Mouse (Mus musculus): ENCODE data around the gene Lgals3.
"Not testable (repeated sequence)": the region's sequence is repeated elsewhere in the genome, so short reads cannot be mapped to it uniquely, and the experiment has no call there.

Gene Lgals3

DNA sequence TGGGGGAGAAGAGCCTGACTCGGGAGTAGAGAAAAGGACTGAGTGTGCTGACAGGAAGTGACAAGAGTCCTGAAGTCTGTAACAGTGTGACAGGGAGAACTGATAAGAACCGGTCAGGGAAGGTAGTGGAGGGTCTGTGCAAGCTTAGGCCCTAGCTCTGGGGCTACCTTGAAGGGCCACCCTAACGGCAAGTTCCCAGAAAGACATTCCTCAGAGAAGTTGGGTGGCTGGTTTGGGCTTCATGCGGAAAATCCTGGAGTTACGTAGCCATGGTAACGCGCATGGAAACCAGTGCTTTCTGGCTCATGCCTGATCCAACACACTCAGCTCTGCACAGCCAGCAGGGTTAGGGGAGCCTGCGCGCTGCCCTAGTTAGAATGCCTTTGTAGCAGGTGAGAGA is at the start of gene Lgals3:
TSS of gene Lgals3 (plus strand) at position 291 of the 400 bp plus-strand sequence.
- no peak for DNase-seq (ENCODE audit: low spot score in 2 of 2)

DNA sequence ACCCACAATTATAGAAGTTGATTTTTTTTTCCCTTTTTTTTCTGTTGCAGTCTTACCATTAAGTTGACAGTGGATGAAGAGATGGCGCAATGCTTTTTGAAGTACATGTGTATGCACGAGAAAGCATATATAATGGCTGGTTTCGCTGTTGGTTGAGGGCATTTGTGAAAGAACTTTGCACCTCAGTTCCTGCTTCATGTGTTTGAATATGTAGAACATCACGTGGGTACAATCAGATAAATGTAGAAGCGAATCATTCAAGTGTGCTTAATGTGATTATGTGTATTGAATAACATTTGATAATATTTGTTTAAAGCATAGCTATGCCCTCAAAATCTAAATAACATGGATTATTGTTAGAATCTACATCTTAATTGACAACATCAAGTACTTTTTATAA is 48.2 kb upstream of the Lgals3 start:
- no peak for DNase-seq (ENCODE audit: low spot score in 2 of 2)

DNA sequence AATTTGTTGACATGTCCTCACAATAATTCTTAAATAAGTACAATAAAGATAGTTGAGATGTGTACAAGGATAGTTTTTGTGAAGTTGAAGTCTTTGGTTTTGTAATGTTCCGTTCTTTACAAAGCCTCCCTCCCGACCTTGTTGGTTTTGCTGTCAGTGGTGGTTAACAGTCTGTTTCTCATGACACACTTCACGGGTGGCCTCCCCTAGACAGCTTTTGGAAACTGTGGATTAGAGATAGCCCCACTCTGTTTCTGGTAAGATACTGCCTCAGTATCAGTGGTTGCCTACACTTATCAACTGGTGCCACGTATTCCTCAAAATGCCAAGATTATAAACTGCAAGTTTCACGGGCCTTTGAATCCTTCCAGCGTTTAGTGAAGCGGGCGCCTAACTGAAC is 46.0 kb upstream of the Lgals3 start:
- not testable (repeated sequence) for DNase-seq (ENCODE audit: low spot score in 2 of 2)

DNA sequence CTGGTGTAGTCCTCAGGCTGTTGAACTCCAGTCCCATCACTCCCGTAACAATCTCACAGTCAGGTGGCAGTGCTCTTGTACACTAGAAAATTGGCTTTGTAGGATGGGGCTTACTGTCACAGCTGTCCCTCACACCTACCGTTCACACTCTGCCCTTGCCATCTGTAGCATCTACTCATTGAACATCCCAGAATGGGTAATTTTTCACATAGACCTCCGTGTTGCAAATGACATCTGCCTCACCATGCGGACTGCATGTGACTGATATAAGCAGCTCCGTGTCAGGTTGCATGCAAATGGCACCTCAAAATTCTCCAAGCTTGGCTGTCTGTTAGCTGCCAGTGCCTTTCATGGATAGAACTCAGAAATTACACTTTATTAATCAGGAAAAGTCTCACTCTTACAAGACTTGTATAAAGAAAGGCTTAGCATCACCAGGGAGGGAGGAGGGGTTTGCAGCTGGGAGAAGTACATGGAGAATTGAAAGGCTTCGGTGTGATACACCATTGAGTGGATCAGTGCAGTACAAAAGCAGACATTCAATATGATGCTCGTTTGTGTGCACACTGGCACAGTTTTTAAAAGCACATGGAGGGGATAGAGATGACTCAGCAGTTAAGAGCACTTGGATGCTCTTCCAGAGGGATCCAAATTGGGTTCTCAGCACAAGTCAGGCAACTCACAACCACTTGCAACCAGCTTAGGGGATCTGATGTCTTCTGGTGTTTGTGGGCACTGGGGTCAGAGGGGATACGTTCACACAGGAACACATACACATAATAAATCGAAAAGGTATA is 41.4 kb upstream of the Lgals3 start:
- no peak for DNase-seq (ENCODE audit: low spot score in 2 of 2)

DNA sequence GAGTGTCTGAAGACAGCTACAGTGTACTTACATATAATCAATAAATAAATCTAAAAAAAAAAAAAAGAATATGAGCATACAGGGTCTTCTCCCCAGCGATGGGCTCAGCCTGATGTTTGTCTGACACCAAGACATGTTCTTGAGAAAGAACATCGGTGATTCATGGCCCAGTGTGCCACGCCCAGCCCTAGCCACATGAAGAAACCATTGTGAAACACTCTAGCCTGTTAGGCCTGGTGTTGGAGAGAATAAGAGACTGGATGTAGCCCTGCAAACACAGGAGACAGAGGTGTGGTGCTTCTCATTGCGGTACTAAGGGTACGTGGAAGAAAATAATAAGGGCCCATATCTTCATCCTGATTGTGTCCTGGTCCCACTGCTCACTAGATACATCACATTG is 40.2 kb upstream of the Lgals3 start:
- no peak for DNase-seq (ENCODE audit: low spot score in 2 of 2)

DNA sequence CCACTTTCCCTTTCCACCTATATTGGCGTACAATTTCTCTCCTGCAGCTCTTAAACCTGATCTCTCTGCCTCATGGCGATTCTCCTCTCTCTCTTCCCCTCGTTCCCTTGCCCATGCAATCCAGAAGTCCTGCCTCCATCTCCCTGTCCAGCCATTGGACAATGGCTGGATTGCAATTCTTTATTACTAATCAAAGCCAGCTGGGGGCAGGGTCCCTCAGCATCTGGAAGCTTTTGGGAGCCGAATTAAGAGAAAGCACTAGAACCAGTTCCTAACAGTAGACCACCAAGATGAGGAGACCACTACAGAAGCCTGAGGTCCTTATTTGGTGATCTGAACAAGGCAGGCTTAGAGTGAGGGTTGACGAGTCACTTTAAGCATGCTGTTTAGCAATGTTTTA is 35.6 kb upstream of the Lgals3 start:
- no peak for DNase-seq (ENCODE audit: low spot score in 2 of 2)

DNA sequence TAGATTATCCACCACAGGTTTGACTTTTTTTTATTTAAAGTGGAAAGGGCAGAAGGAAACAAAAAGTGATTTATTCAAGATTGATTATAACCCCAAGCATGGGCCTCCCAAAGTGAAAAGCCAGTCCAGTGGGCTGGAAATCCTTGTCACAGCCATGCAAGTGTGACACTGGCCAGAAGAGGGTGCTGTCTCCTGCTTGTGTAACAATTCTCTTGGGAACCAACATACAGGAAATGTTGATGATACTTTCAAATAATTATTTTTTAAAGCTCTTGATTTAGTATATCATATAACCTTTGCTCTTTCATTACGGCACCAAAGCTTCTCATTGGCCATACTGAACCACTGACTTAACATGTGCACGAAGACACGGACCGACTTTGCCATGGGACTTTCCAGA is 32.7 kb upstream of the Lgals3 start:
- peak in 1 of 2 experiments; percentile 36 for DNase-seq (ENCODE audit: low spot score in 2 of 2)

DNA sequence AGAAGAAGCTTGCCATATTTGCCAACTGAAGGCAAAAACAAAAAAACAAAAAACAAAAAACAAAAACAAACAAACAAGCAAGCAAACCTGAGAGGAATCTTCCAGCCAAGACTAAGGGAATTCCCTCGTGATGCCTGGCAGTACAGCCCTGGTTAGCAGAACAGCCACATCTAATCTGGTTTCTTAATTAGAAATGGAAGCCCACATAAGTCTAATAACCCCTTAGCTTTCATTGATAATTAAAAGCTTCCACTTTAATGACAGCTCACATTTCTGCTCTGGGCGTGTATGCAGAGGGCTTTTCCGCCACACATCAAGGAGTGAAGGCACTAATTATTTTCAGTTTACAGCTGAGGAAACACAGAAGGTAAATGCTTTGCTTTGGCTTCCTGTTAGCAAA is 32.3 kb upstream of the Lgals3 start:
- DNase-seq (ENCODE audit: low spot score in 2 of 2): no peak

DNA sequence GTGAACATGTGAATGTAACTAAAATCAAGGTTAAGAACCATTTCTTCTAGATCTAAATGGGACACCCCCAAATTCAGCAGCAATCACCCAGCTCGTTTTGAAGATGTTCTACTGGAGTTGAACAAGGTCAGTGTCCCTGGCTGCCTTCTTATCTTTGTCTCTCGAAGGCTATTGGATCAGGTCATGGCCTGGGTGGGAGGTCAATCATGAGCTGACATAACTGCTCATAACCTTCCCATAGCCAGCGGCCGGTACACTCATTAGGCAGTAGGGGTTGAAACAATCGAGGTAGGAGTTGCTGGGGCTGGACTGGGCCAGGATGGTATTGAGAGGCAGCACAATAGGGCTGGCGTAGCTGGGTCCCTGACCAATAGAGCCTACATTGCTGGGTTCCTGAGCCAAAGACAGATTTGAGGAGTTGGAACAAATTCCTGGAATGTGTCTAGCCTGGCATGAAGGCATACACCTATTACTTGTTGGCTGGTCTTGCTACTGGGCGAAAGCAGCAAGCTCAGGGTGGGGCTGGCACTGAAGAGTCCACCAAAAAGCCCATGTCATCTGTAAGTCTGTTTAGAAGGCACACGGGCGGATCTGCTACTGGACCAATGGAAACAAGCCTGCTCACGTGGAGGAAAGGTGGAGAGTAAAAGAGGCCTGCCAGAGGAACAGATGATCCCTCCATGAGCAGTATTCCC is 27.2 kb upstream of the Lgals3 start:
- no peak for DNase-seq (ENCODE audit: low spot score in 2 of 2)

DNA sequence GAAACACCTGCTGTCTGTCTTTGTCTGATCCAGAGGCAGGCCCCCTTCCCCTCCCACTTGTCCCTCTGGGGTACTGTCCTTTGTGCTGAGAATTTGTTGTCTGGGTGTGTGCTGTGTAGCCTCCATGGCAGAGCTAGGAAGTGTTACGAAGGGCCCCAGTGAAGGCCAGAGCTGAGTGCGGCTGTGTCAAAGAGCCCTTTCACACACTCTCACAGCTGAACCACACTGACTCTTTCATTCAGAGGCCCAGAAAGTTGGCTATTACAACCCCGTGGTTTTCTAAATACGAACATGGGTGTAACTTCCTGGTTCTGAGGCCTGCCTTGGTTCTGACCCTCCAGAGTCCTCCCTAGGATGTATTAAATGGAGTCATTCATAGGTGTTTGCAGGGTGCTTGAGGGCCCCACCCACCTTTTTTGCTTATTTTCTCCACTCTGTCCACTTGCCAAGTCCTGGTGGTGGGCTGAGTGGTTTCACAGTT is 25.7 kb upstream of the Lgals3 start:
- DNase-seq (ENCODE audit: low spot score in 2 of 2): no peak

DNA sequence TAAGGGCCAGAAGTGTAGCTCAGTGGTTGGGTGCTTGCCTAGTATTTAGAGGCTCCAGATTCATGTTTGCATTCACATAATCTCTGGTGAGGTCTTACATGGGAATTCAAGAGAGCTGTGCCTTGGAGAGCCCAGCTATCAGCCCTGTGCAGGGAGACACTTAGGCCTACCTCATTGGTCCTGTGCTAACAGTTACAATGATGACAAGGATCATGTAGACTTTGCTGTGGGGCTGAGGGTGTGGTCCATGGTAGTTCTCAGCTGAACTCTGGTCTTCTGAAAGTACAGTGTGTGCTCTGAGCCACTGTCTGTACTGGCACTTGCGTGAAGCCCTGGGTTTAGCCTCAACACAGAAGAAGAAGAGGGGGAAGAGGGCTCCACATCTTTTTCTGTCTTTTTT is 20.8 kb upstream of the Lgals3 start:
- DNase-seq (ENCODE audit: low spot score in 2 of 2): no peak

DNA sequence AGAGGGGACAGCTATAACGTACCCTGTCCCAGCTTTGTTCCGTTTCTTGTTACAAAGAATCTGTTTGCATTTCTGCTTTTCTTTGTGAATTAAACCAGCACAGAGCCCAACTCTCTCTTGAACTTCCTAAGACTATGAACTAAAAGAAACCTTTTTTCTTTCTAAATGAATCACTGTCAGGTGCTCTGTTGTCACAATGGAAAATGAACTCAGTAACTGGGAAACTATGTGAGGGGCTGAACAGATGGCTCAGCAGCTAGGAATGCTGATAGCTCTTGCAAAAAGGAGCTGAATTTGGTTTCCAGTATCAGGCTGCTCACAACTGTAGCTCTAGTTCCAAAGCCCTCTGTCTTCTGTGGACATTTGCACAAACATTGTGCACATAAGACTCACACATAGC is 16.6 kb upstream of the Lgals3 start:
- DNase-seq (ENCODE audit: low spot score in 2 of 2): no peak

DNA sequence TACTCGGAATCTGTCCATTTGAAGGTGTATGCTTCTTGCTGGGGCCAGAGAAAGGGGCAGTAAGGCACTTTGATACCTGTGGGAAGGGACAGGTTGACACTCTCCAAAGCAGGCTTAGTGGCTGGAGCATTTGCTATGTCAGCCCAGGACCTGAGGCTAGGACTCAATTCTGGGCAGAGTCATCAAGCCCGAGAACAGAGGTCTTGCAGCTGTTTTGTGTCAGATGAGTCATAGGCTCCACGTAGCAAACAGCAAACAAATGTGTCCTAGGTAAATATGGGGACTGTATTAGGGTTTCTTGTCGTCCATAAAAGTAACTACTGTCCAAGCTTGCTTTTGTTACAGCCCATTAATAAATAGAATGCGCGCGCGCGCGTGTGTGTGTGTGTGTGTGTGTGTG is 15.3 kb upstream of the Lgals3 start:
- DNase-seq (ENCODE audit: low spot score in 2 of 2): no peak

DNA sequence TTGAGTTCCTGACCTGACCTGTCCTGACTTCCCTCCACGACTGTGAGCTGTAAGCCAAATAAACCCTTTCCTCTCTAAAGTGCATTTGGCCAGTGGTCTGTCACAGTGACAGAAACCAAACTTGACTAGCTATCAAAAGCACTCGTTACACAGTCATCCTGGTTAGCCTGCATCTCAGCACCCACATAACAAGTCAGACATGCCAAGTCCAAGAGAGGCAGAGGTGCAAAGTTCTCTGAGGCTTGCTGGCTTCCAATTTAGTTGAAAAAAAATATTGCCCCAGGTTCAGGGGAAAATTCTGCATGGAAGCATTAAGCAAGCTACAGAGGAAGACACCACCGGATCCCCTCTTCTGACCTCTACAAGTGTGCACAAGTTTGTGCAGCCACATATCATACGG is 14.3 kb upstream of the Lgals3 start:
- no peak for DNase-seq (ENCODE audit: low spot score in 2 of 2)

DNA sequence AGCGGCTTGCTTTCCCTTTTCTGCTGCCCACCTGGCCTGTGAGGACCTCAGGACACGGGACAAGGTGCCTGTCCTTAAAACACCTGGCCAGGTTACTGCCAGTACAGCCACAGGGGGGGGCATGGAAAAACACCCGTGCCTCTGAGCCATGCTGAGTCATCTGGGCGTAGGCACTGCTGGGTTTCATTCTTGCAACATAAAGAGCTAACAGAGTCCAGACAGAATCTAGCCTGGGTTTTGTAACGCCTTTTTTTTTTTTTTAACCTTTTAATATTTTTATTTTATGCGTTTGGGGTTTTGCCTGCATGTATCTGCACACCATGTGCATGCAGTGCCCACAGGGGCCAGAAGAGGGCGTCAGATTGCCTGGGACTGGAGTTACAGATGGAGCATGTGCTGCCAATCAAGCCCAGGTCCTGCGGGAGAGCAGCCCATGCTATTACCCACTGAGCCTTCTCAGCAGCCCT is 13.4 kb upstream of the Lgals3 start:
- DNase-seq (ENCODE audit: low spot score in 2 of 2): peak in 1 of 2 experiments; percentile 8

DNA sequence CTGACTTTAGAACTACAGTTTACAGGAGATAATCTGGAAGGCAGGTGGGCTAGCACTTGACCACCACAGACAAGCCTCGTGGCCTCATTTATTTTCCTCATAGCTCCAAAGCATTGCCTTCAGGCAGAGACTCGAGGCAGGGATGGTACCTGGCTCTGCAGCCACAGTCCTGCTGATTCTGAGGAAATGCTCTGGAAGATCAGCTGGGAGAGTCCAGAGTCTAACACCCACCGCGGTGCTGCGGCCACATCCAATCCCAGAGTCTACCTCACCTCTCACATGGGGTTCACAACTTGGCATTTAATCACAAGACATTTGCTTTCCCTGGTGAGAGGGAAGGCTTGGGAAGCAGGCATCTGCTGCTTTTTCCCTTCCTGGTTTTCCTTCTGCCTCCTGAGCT is 12.6 kb upstream of the Lgals3 start:
- DNase-seq (ENCODE audit: low spot score in 2 of 2): no peak

DNA sequence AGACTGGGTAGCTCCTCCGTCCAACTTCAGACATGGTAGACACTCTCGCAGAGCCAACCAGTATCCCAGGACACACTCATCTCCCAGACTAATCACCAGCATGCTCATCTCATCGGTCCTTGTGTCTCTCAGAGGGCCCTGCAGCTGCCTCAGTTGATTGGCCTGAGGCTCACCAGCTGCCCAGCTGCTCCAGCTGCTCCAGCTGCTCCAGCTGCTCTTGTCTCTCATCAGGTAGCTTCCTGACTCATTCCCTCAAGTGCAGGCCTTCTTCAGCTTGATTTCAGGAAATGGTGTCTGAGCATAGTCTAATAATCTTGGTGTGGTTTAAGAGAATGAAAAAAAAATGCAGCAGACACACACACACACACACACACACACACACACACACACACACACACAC is 10.9 kb upstream of the Lgals3 start:
- no peak for DNase-seq (ENCODE audit: low spot score in 2 of 2)

DNA sequence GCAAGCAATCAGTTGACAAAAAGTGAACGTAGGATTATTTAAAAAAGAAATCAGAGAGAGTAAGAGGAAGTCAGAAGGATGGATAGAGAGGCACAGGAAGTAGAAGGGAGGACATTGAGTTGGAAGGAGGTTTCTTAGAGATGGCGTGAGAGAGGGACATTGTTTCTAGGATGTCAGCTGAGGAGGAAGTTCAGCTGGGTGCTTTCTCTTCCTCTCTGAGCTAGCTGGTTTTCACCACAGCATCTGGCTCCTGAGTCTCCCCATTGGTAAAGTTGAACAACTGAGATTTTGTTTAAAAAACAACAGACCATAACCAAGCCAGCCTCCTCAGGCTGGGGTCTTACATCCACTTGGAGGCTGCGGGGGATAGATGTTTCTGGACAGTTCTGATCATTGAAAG is 7.9 kb upstream of the Lgals3 start:
- DNase-seq (ENCODE audit: low spot score in 2 of 2): no peak

DNA sequence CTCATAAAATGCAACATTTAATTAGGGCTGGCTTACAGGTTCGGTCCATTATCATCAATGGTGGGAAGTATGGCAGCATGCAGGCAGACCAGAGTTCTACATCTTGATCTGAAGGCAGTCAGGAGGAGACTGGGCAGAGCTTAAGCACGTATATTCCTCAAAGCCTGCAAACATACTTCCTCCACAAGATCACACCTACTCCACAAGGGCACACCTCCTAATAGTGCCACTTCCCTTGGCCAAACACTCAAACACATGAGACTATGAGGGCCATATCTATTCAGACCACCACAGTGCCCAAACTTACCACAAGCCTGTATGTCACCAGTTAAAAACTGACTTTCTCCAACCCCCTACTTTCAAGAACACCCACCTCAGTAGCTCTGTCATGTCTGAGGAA is 6.1 kb upstream of the Lgals3 start:
- no peak for DNase-seq (ENCODE audit: low spot score in 2 of 2)

DNA sequence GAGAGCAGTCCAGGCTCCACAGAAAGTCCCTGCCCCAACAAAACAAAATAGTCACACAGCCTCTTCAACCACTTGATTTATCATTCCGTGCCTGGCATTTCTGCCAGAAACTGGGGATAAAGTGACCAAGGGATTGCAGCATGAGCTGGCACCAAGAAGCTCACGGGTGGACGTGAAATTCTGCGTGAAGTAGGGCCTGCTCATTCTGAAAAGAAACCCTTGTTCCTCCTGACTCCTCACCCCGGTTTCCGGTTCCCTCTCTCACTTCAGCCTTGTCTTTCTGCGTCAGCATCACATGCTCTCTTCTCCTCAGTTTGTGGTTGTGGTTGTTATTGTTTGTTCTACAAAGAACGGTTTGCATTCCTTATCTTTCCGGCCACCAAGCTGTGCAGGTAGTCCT is 5.7 kb upstream of the Lgals3 start:
- DNase-seq (ENCODE audit: low spot score in 2 of 2): peak in 1 of 2 experiments; percentile 5

DNA sequence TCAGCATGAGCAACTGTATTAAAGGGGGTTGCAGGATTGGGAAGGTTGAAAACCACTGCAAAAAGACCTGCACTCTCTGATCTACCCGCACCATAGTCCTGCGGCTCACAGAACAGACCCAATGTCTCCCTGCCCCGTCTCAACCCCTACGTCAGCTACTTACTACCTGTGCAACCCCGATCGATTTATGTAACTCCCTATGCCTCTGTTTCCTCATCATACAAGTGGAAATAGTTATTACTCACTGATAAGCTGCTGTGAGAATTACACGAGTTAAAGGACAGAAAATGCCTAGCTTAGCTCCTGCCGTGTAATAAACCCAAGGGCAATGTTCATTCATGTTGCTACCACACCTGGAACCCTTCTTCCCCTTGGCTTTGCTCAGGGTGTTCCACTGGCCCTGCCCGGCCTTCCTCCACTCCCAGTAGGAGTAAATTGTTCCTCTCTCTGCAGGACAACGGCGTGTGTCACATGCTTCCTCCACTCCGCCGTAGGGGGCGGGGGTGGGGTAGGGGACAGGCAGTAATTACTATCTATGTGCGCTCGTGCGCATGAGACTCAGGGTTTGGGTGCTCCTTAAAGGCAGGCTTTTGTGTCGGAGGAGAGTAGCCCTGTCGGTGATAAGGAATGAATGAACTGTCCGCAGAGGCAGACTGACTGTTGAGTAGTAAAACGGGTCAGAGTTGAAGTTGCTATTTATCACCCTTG is 2.7 kb upstream of the Lgals3 start:
- peak in 1 of 2 experiments; percentile 6 for DNase-seq (ENCODE audit: low spot score in 2 of 2)

DNA sequence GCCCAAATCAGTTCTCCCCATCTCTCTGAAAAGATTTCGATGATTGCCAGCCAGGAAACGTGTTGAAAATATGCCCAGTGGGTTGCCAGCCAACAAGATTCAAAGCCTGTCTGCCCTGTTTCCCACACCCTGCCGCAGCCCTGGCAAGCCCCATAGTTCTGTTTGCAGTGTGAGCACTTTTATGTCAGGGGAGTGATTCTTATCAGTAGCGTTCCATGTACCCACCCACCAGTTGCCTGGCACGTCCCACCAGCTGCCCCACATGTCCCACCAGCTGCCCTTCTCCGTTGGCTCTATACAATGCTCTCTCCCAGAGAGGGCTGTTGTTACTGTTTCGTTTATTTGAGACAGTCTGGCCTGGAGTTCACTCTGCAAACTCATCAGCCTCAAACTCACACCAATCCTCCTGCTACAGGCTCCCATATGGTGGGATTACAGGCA is 650 bp upstream of the Lgals3 start:
- no peak for DNase-seq (ENCODE audit: low spot score in 2 of 2)

All from heart, adult 9 months (tissue).